Mouse (Mus musculus) forelimb bud, embryonic 11.5 days (tissue): ENCODE data around the gene Ptges.
"Not testable (repeated sequence)": the region's sequence is repeated elsewhere in the genome, so short reads cannot be mapped to it uniquely, and the experiment has no call there.

Experiments used
- DNase-seq: peaks from one replicate; pipeline ENCODE4 v3.0.0-alpha.2; 2012; ENCODE audit warnings: low read depth, low spot score

The Ptges gene

GRCm38 (mm10) chr2:30929483-30930045 is at the start of gene Ptges:
Ptges (minus strand) TSS chr2:30929863.
- peak; percentile 73 for DNase-seq

- peak; percentile 86 for DNase-seq
Observed at GRCm38 (mm10) chr2:30967352-30968327, 38.0 kb upstream of the Ptges start, which contains the start of gene Tor1a. Tor1a (minus strand) TSS chr2:30967933.

GRCm38 (mm10) chr2:30966826-30967225 is 37.2 kb upstream of the Ptges start:
- DNase-seq = no peak

GRCm38 (mm10) chr2:30965627-30966026 is 36.0 kb upstream of the Ptges start:
- no peak for DNase-seq

GRCm38 (mm10) chr2:30962570-30963254 is 33.0 kb upstream of the Ptges start:
- no peak for DNase-seq

- no peak for DNase-seq
Observed at GRCm38 (mm10) chr2:30959856-30960255, 30.2 kb upstream of the Ptges start.

- no peak for DNase-seq
Observed at GRCm38 (mm10) chr2:30958726-30959125, 29.1 kb upstream of the Ptges start.

GRCm38 (mm10) chr2:30957511-30957910 is 27.8 kb upstream of the Ptges start:
- no peak for DNase-seq

- DNase-seq = no peak
Observed at GRCm38 (mm10) chr2:30954797-30955196, 25.1 kb upstream of the Ptges start.

GRCm38 (mm10) chr2:30952824-30953490 is 23.3 kb upstream of the Ptges start, which contains the start of gene Tor1b:
Tor1b (plus strand) TSS chr2:30952959.
- DNase-seq = peak; percentile 89

GRCm38 (mm10) chr2:30952457-30952823 is 22.8 kb upstream of the Ptges start:
- no peak for DNase-seq

- DNase-seq = peak; percentile 91
Observed at GRCm38 (mm10) chr2:30942603-30943011, 12.9 kb upstream of the Ptges start.

- not testable (repeated sequence) for DNase-seq
Observed at GRCm38 (mm10) chr2:30942116-30942515, 12.5 kb upstream of the Ptges start.

- no peak for DNase-seq
Observed at GRCm38 (mm10) chr2:30941586-30941985, 11.9 kb upstream of the Ptges start.

- no peak for DNase-seq
Observed at GRCm38 (mm10) chr2:30938574-30938991, 8.9 kb upstream of the Ptges start.

- no peak for DNase-seq
Observed at GRCm38 (mm10) chr2:30937731-30938130, 8.1 kb upstream of the Ptges start.

GRCm38 (mm10) chr2:30936808-30937207 is 7.1 kb upstream of the Ptges start:
- no peak for DNase-seq

GRCm38 (mm10) chr2:30933917-30934450 is 4.3 kb upstream of the Ptges start:
- DNase-seq = peak; percentile 84

- no peak for DNase-seq
Observed at GRCm38 (mm10) chr2:30933032-30933431, 3.4 kb upstream of the Ptges start.

- no peak for DNase-seq
Observed at GRCm38 (mm10) chr2:30931922-30932321, 2.3 kb upstream of the Ptges start.

- not testable (repeated sequence) for DNase-seq
Observed at GRCm38 (mm10) chr2:30930846-30931245, 1.2 kb upstream of the Ptges start.
